Mouse (Mus musculus): ENCODE measurements around the gene Lin54. TPM values are rescaled to one million over a fixed set of nuclear protein-coding genes. Genes with fewer than 3 reads are reported as not detected.

The Lin54 gene
- polyA plus RNA-seq, 1 experiment = 6.4 TPM

DNA sequence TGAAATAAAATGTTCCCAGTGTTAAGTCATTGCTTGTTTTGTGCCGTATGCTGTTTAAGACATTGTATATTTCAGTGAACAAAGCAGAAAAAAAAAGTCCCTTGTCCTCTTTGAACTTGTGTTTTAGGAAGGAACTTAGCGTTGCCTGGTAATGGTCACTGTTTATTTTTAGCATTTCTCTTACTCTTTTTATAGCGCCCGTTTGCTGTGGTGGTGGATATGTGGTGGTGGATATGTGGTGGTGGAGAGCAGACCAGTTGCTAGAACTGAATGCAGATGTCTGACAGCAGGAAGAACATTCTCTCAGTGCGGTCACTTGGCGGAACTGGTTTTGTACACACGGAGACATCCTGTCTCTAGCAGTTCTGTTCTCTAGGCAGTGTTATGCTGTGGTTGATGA is 25.7 kb upstream of the Lin54 start:
- peaks cover 4% of the 10 kb centered on the region for H3K36me3 ChIP-seq (ENCODE audit: control insufficient read depth, insufficient read depth, low read length)
- WGBS = 46% methylated on average over 7 of the region's 7 CpGs
- DNase-seq = peak; percentile 44
- no peaks in the 10 kb centered on the region; the same call in 1 of the 2 replicates for H3K4me1 ChIP-seq (ENCODE audit: control insufficient read depth, insufficient read depth, low read length)
- no peak overlapping the region for H3K4me3 ChIP-seq (ENCODE audit: insufficient read depth, low read depth, low read length)
- no peak overlapping the region for H3K27ac ChIP-seq (ENCODE audit: insufficient read depth, low read depth, low read length)
- TF ChIP-seq POLR2A (IDR thresholded peaks at IDR 0.05; ENCODE audit: low read depth, low read length) (no peak), CTCF (conservative IDR thresholded peaks at IDR 0.05; ENCODE audit: insufficient read depth, insufficient read length, low read depth, low read length) (no peak)
- H3K27me3 ChIP-seq (replicated peaks; ENCODE audit: control insufficient read depth, insufficient read depth, low read length) = no peaks in the 10 kb centered on the region

DNA sequence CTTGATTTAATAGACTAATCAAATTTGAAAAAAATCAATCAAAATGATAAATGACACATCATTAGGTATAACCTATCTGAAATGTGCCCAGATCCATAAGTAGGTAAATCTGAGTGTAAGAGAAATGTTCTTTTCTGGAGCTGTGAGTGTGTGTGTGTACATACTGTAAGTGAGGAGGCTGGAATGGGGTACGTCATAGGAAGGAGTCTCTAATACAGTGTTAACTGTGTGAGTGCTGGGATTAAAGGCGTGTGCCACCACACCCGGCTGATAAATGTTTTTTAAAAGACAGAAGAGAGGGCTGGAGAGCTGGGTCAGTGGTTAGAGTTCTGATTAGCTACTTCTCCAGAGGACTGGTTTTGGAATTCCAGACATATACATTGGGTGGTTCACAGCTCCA is 25.2 kb upstream of the Lin54 start:
- TF ChIP-seq POLR2A (IDR thresholded peaks at IDR 0.05; ENCODE audit: low read depth, low read length) (no peak), CTCF (conservative IDR thresholded peaks at IDR 0.05; ENCODE audit: insufficient read depth, insufficient read length, low read depth, low read length) (no peak)
- Histone ChIP-seq H3K4me3 (ENCODE audit: insufficient read depth, low read depth, low read length) (no peak overlapping the region), H3K36me3 (ENCODE audit: control insufficient read depth, insufficient read depth, low read length) (peaks cover 4% of the 10 kb centered on the region), H3K27me3 (replicated peaks; ENCODE audit: control insufficient read depth, insufficient read depth, low read length) (no peaks in the 10 kb centered on the region), H3K27ac (ENCODE audit: insufficient read depth, low read depth, low read length) (no peak overlapping the region), H3K4me1 (ENCODE audit: control insufficient read depth, insufficient read depth, low read length) (no peaks in the 10 kb centered on the region; the same call in 1 of the 2 replicates)
- WGBS = 67% methylated on average over 3 of the region's 3 CpGs
- DNase-seq = no peak

DNA sequence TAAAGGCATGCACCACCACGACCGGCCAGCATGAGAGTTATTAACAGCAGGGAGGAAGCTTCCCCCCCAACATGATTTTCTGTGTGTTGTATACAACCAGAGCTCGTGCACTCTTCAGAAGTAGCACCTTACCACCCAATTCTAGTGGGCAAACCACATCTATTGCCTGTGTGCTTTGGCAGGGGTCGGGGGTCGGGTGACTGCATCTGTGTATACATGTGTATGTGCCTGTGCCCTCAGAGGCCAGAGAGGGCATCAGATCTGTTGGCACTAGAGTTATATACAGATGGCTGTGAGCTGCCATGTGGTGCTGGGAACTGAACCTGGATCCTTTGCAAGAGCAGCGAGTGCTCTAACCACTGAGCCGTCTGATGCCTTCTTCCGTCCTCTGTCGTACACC is 24.5 kb upstream of the Lin54 start:
- Histone ChIP-seq H3K27ac (ENCODE audit: insufficient read depth, low read depth, low read length) (no peak overlapping the region), H3K36me3 (ENCODE audit: control insufficient read depth, insufficient read depth, low read length) (peaks cover 2% of the 10 kb centered on the region), H3K4me1 (ENCODE audit: control insufficient read depth, insufficient read depth, low read length) (no peaks in the 10 kb centered on the region; the same call in 1 of the 2 replicates), H3K27me3 (replicated peaks; ENCODE audit: control insufficient read depth, insufficient read depth, low read length) (no peaks in the 10 kb centered on the region), H3K4me3 (ENCODE audit: insufficient read depth, low read depth, low read length) (no peak overlapping the region)
- WGBS = 95% methylated on average over 9 of the region's 9 CpGs
- TF ChIP-seq POLR2A (IDR thresholded peaks at IDR 0.05; ENCODE audit: low read depth, low read length) (no peak), CTCF (conservative IDR thresholded peaks at IDR 0.05; ENCODE audit: insufficient read depth, insufficient read length, low read depth, low read length) (no peak)
- no peak for DNase-seq

DNA sequence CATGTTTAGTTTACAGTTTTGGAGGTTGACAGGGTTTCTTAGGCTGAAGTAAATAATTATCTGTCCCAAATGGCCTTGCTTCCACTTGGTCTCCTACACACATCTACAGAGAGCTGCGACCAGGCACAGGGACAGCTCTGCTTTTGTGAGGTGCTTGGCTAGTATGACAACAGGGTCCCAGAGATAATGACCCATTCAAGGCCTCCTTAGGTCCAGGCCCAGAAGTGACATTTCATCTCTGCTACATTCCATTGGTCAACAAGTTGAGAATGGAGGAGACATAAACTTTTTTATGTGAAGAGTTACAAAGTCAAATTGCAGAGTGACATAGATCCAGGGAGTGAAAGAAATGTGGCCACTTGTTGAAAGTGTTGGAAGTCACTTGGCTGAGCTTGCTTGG is 22.9 kb upstream of the Lin54 start:
- Histone ChIP-seq H3K4me1 (ENCODE audit: control insufficient read depth, insufficient read depth, low read length) (peaks cover 4% of the 10 kb centered on the region; the same call in 1 of the 2 replicates), H3K36me3 (ENCODE audit: control insufficient read depth, insufficient read depth, low read length) (no peaks in the 10 kb centered on the region), H3K27ac (ENCODE audit: insufficient read depth, low read depth, low read length) (no peak overlapping the region), H3K4me3 (ENCODE audit: insufficient read depth, low read depth, low read length) (no peak overlapping the region), H3K27me3 (replicated peaks; ENCODE audit: control insufficient read depth, insufficient read depth, low read length) (no peaks in the 10 kb centered on the region)
- 81% methylated on average over 1 of the region's 1 CpGs for WGBS
- DNase-seq = no peak
- no peak for TF ChIP-seq POLR2A (IDR thresholded peaks at IDR 0.05; ENCODE audit: low read depth, low read length)
- TF ChIP-seq CTCF (conservative IDR thresholded peaks at IDR 0.05; ENCODE audit: insufficient read depth, insufficient read length, low read depth, low read length) = no peak

DNA sequence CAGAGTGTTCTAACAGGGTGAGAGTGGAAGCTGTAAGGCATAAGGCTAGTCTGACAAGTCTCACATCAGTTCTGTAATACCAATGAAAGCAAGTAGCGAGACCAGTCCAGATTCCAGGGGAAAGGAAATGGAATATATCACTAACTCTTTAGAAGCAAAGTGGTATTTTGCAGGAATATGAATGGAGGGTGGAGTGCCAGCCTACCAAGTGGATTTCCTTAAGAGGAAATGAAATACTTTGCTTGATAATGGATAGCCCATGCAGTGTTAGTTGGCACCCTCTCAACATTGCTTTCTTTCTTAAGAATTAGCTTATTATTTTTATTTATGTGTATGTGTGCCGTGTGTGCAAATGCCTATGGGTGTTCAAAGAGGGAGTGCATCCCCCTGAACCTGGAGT is 19.8 kb upstream of the Lin54 start:
- Histone ChIP-seq H3K4me1 (ENCODE audit: control insufficient read depth, insufficient read depth, low read length) (peaks cover 4% of the 10 kb centered on the region; the same call in 1 of the 2 replicates), H3K27me3 (replicated peaks; ENCODE audit: control insufficient read depth, insufficient read depth, low read length) (no peaks in the 10 kb centered on the region), H3K36me3 (ENCODE audit: control insufficient read depth, insufficient read depth, low read length) (no peaks in the 10 kb centered on the region), H3K27ac (ENCODE audit: insufficient read depth, low read depth, low read length) (no peak overlapping the region), H3K4me3 (ENCODE audit: insufficient read depth, low read depth, low read length) (no peak overlapping the region)
- no peak for DNase-seq
- WGBS = 73% methylated on average over 2 of the region's 2 CpGs
- no peak for TF ChIP-seq POLR2A (IDR thresholded peaks at IDR 0.05; ENCODE audit: low read depth, low read length)
- TF ChIP-seq CTCF (conservative IDR thresholded peaks at IDR 0.05; ENCODE audit: insufficient read depth, insufficient read length, low read depth, low read length) = no peak

DNA sequence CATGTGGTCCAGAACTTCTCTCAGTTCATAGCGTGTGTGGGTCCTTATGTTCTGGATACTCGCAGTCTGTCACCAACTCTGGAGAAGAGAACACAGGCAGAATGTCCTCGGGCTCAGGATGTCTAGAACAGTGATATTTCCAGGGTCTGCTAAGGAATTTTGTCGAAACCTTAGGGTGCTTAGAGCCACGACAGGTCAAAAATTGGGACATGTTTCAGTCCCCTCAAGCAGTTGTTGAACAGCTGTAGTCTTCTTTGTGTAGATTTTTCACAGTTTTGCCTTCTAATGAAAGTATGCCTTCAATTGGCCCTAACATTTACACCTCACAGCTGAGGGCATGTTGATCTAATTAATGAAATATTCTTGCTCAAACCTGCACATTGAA is 18.6 kb upstream of the Lin54 start:
- H3K4me1 ChIP-seq (ENCODE audit: control insufficient read depth, insufficient read depth, low read length) = peaks cover 4% of the 10 kb centered on the region; the same call in 1 of the 2 replicates
- no peaks in the 10 kb centered on the region for H3K36me3 ChIP-seq (ENCODE audit: control insufficient read depth, insufficient read depth, low read length)
- H3K27me3 ChIP-seq (replicated peaks; ENCODE audit: control insufficient read depth, insufficient read depth, low read length) = no peaks in the 10 kb centered on the region
- no peak overlapping the region for H3K27ac ChIP-seq (ENCODE audit: insufficient read depth, low read depth, low read length)
- no peak for DNase-seq
- WGBS = 4% methylated on average over 5 of the region's 5 CpGs
- H3K4me3 ChIP-seq (ENCODE audit: insufficient read depth, low read depth, low read length) = peak overlapping the region; percentile 73
- TF ChIP-seq POLR2A (IDR thresholded peaks at IDR 0.05; ENCODE audit: low read depth, low read length) = no peak
- TF ChIP-seq CTCF (conservative IDR thresholded peaks at IDR 0.05; ENCODE audit: insufficient read depth, insufficient read length, low read depth, low read length) = no peak

DNA sequence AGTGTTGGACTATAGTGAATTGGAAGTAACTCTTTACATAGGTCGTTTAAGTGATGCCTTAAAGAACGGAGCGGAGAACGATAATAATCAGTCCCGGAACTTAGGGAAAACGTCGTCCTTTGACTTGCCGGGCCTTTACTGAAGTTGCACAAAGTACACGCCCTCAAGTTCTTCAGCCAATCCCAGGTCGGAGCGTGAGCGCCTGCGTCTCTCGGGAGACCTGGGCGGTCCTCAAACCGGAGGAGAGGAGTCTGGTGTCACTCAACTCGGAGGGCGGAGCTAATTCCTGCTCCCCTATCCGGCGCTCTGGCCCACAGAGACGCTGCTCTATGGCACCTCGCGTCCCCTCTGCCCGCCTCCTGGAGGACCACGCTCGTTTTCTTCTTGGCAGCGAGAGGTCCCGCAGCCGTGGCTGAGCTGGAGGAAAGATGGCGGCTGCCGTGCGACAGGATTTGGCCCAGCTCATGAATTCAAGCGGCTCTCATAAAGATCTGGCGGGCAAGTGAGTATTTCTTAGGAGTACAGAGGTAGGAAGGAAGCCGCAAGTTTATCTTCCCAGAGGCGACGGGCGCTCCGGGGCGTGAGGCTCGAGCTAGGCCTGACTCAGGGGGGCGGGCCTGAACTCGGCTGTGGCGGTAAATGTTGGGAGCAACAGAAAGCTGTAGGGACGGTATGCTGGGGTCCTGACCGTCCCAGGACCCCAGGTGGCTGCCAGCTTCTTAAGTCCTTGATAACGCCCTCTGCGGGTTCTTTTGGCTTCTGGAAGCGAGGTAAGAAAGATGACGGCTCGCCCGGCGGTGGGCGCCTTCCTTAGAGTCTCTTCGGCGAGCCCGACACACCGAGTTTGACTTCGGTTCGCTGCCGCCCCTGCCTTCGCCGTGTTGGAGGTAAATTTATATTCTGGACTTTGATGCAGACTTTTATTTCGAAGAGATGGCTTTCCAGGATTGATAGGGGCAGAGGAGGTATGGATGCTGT is 17.9 kb upstream of the Lin54 start, which contains the start of gene Cops4:
Gene Cops4 (plus strand): TSS at position 261 of the 978 bp plus-strand sequence.
- H3K4me1 ChIP-seq (ENCODE audit: control insufficient read depth, insufficient read depth, low read length) = peaks cover 4% of the 10 kb centered on the region; the same call in 1 of the 2 replicates
- TF ChIP-seq CTCF (conservative IDR thresholded peaks at IDR 0.05; ENCODE audit: insufficient read depth, insufficient read length, low read depth, low read length) = no peak
- TF ChIP-seq POLR2A (IDR thresholded peaks at IDR 0.05; ENCODE audit: low read depth, low read length) = peak; percentile 23
- H3K4me3 ChIP-seq (ENCODE audit: insufficient read depth, low read depth, low read length) = peak within 1 kb of the TSS; percentile 73
- peak within 1 kb of the TSS; percentile 66; the same call in 1 of the 2 replicates for H3K27ac ChIP-seq (ENCODE audit: insufficient read depth, low read depth, low read length)
- no peaks in the 10 kb centered on the region for H3K27me3 ChIP-seq (replicated peaks; ENCODE audit: control insufficient read depth, insufficient read depth, low read length)
- DNase-seq = peak; percentile 99
- WGBS = under 1% methylated on average over 64 of the region's 64 CpGs
- no peaks in the 10 kb centered on the region for H3K36me3 ChIP-seq (ENCODE audit: control insufficient read depth, insufficient read depth, low read length)
